In the genomic region with DNA sequence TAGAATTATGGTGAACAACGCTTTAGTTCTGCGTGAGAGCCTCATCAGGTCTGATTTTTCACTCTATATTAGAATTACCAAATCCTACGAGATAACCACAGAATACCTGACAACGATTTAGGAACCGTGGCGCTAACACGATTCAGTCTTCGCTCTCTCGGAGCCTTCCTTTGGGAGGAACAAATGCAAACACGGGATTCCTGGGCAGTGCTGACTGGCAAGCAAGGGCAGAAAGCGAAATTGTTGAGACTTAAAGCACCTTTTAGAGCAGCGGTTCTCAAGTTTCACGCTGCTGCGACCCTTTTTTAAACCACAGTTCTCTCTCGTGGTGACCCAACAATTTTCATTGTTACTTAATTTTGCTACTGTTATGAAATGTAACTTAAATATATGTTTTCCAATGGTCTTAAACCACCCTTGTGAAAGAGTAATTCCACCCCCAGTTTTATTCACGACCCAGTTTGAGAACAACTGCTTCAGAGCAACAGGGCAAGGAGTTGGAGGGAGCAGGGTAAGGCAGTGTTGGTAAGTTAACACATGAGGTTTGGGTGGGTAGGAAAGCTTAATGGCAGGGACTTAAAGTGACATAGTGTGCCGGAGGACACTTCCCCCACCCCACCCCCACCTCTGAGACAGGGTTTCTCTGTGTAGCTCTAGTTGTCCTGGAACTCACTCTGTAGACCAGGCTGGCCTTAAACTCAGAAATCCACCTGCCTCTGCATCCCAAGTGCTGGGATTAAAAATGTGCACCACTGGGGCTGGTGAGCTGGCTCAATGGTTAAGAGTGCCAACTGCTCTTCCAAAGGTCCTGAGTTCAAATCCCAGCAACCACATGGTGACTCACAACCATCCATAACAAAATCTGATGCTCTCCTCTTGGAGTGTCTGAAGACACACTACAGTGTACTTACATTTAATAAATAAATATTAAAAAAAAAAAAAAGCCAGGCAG, we compare ENCODE assay signal across 9 mouse cellular contexts. TPM values are rescaled to one million over a fixed set of nuclear protein-coding genes. Genes with fewer than 3 reads are reported as not detected.
A peak's percentile ranks its signal among the peaks of the same experiment; 100 is the strongest.
DNase-seq lines count a peak whose midpoint lies in the region; ATAC-seq and TF ChIP-seq lines count a peak whose summit lies in the region.
"Had no signal": no experiment of that assay in that cellular context is flagged by ENCODE, and none has a peak within 500 bp of the region (broad histone marks: within the 10 kb centered on the region; RNA-seq: fewer than 3 reads in every experiment).

No protein-coding gene starts in this region.

- no peak for DNase-seq in kidney, adult 11 months
- DNase-seq in ZHBTc4 (ENCODE audit: low read depth, low spot score) = peak; percentile 32
- DNase-seq in forebrain, postnatal 0 days = no peak
- no peak for DNase-seq in adrenal gland, postnatal 4 days (ENCODE audit: low spot score in 2 of 2)
- no peak for DNase-seq in ovary, postnatal 36 days (ENCODE audit: low spot score)
- DNase-seq in thymus, postnatal 4 days = no peak

- H3K4me1 ChIP-seq in kidney, embryonic 14.5 days (ENCODE audit: control insufficient read depth, insufficient read depth, low read length) = peaks cover 6% of the 10 kb centered on the region; the same call in 1 of the 2 replicates
- 0 out of 2 replicates have a peak, but pooled peaks cover 4% of the 10 kb centered on the region for H3K4me1 ChIP-seq in forebrain, postnatal 0 days (ENCODE audit: insufficient read depth)

- peak overlapping the region; percentile 72 for H3K4me2 ChIP-seq in kidney, embryonic 14.5 days (replicated peaks; ENCODE audit: low read depth, low read length)
- H3K4me2 ChIP-seq in forebrain, postnatal 0 days (ENCODE audit: low read depth) = peak overlapping the region; percentile 65

- 1% methylated on average over 17 of the region's 17 CpGs for WGBS in kidney, embryonic 14.5 days
- WGBS in forebrain, postnatal 0 days = 1% methylated on average over 17 of the region's 17 CpGs

- H3K27me3 ChIP-seq in kidney, embryonic 14.5 days (ENCODE audit: control insufficient read depth, insufficient read depth, low read length) = no peaks in the 10 kb centered on the region
- no peaks in the 10 kb centered on the region for H3K27me3 ChIP-seq in forebrain, postnatal 0 days (ENCODE audit: insufficient read depth, low read length)

- peak overlapping the region; percentile 63 for H3K9ac ChIP-seq in kidney, embryonic 14.5 days (ENCODE audit: low read depth, low read length)
- H3K9ac ChIP-seq in forebrain, postnatal 0 days = peak overlapping the region; percentile 48

- no peak for ATAC-seq in kidney, embryonic 14.5 days (ENCODE audit: low FRiP score, low TSS enrichment)
- 0 out of 2 replicates have a peak, but pooled peaks have one; percentile 2 for ATAC-seq in forebrain, postnatal 0 days
- peak; percentile 3; the same call in 1 of the 2 replicates for ATAC-seq in megakaryocyte-erythroid progenitor cell, adult 5-6 weeks (replicated peaks; ENCODE audit: low FRiP score, low TSS enrichment, poor library complexity, severe bottlenecking)

- H3K36me3 ChIP-seq in kidney, embryonic 14.5 days (ENCODE audit: control insufficient read depth, insufficient read depth, low read length) = peaks cover 33% of the 10 kb centered on the region
- H3K36me3 ChIP-seq in forebrain, postnatal 0 days (ENCODE audit: insufficient read depth) = peaks cover 37% of the 10 kb centered on the region

- no peak for TF ChIP-seq CTCF in forebrain, postnatal 0 days (IDR thresholded peaks at IDR 0.05; ENCODE audit: low read depth)

- H3K9me3 ChIP-seq in kidney, embryonic 14.5 days (ENCODE audit: control insufficient read depth, low read length) = no peaks in the 10 kb centered on the region
- no peaks in the 10 kb centered on the region for H3K9me3 ChIP-seq in forebrain, postnatal 0 days (ENCODE audit: low read length)

- H3K27ac ChIP-seq in kidney, embryonic 14.5 days (ENCODE audit: low read depth, low read length) = peak overlapping the region; percentile 93
- H3K27ac ChIP-seq in forebrain, postnatal 0 days (ENCODE audit: low read depth, low read length) = peak overlapping the region; percentile 74

- peak overlapping the region; percentile 53 for H3K4me3 ChIP-seq in kidney, embryonic 14.5 days (ENCODE audit: low read length)
- H3K4me3 ChIP-seq in forebrain, postnatal 0 days (ENCODE audit: low read depth, low read length) = peak overlapping the region; percentile 52

RNA-seq across cellular contexts. Expression of gene Gpi1, which starts 4.8 kb away (rescaled TPM):
- 229 and 366 TPM in 2 replicates for polyA plus RNA-seq in kidney, embryonic 14.5 days (2014; fragmentation: Nextera tagmentation; extraction: Ambion mirVana)
- 170 and 223 TPM in 2 replicates for total RNA-seq in forebrain, postnatal 0 days (2014; rRNA removed)
- 180 and 259 TPM in 2 replicates for polyA plus RNA-seq in forebrain, postnatal 0 days (2015; fragmentation: Nextera tagmentation; extraction: Ambion mirVana)
- total RNA-seq in megakaryocyte-erythroid progenitor cell, adult 5-6 weeks (2014; fragmentation: Nextera tagmentation) = 178 and 238 TPM in 2 replicates
- total RNA-seq in megakaryocyte-erythroid progenitor cell, adult 5-6 weeks (2017) = 139 and 227 TPM in 2 replicates
- total RNA-seq in adrenal gland, postnatal 4 days (2021) = 100 to 1,000 TPM; 298 to 310 TPM

RNA-seq across cellular contexts. Expression of gene Gm6096, which starts 16.0 kb away (rescaled TPM):
- polyA plus RNA-seq in kidney, embryonic 14.5 days (2014; fragmentation: Nextera tagmentation; extraction: Ambion mirVana) = 0.69 TPM in 1 of 2 replicates, not detected in the other
- total RNA-seq in forebrain, postnatal 0 days (2014; rRNA removed) = not detected in 2 replicates
- polyA plus RNA-seq in forebrain, postnatal 0 days (2015; fragmentation: Nextera tagmentation; extraction: Ambion mirVana) = not detected in 2 replicates
- total RNA-seq in megakaryocyte-erythroid progenitor cell, adult 5-6 weeks (2014; fragmentation: Nextera tagmentation) = not detected in 2 replicates
- not detected in 2 replicates for total RNA-seq in megakaryocyte-erythroid progenitor cell, adult 5-6 weeks (2017)
- not detected for total RNA-seq in adrenal gland, postnatal 4 days (2021)
- total RNA-seq: common myeloid progenitor, adult 5-6 weeks had no signal

RNA-seq across cellular contexts. Expression of gene Pdcd2l, which starts 38.4 kb away (rescaled TPM):
- 65.9 and 68.7 TPM in 2 replicates for polyA plus RNA-seq in kidney, embryonic 14.5 days (2014; fragmentation: Nextera tagmentation; extraction: Ambion mirVana)
- total RNA-seq in forebrain, postnatal 0 days (2014; rRNA removed) = 47.4 and 63.7 TPM in 2 replicates
- 69.0 and 74.7 TPM in 2 replicates for polyA plus RNA-seq in forebrain, postnatal 0 days (2015; fragmentation: Nextera tagmentation; extraction: Ambion mirVana)
- total RNA-seq in megakaryocyte-erythroid progenitor cell, adult 5-6 weeks (2014; fragmentation: Nextera tagmentation) = 15.2 and 18.2 TPM in 2 replicates
- total RNA-seq in megakaryocyte-erythroid progenitor cell, adult 5-6 weeks (2017) = 27.4 and 39.7 TPM in 2 replicates
- 10 to 100 TPM; 28.3 to 31.6 TPM for total RNA-seq in adrenal gland, postnatal 4 days (2021)
